Mouse (Mus musculus) kidney, adult 18-20 months (tissue): Measurements from ENCODE around the gene Phf11c.
"Not testable (repeated sequence)": the region's sequence is repeated elsewhere in the genome, so short reads cannot be mapped to it uniquely, and the experiment has no call there.

Experiments used
- DNase-seq: peaks from one replicate; pipeline ENCODE4 v3.0.0; 2021

Gene Phf11c

DNA sequence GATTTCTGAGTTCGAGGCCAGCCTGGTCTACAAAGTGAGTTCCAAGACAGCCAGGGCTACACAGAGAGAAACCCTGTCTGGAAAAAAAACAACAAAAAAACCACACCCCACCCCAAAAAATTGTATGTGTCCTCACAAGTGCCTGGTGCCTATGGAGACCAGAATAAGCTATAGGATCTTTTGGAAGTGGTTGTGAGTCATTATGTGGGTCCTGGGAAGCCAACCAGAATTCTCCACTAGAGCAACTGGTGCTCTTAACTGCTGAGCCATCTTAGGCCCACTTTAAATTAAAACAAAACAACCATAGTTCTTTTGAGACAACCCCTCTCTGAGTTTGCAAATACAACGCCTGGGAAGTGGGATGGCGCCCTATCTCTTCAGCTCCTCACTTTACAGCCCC, at the start of gene Phf11c:
Gene Phf11c, minus strand, starts transcription at position 101 of the 400 bp plus-strand sequence.
- DNase-seq, result no peak

DNA sequence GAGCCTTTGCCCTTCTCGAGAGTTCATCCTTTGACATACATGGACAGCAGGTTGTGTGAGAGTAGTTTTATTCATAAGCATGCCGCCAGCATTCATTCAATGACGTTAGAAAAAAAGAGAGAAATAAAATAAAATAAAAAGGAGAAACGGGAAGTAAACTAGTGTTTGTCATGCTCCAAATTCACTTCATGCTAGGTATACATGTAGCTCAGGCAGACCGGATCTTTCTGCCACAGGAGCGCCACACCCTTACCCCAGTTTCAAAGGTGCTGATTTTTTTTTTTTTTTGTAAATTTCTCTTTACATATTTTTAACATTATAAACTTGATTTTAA, 46.3 kb upstream of the Phf11c start:
- DNase-seq, result no peak

DNA sequence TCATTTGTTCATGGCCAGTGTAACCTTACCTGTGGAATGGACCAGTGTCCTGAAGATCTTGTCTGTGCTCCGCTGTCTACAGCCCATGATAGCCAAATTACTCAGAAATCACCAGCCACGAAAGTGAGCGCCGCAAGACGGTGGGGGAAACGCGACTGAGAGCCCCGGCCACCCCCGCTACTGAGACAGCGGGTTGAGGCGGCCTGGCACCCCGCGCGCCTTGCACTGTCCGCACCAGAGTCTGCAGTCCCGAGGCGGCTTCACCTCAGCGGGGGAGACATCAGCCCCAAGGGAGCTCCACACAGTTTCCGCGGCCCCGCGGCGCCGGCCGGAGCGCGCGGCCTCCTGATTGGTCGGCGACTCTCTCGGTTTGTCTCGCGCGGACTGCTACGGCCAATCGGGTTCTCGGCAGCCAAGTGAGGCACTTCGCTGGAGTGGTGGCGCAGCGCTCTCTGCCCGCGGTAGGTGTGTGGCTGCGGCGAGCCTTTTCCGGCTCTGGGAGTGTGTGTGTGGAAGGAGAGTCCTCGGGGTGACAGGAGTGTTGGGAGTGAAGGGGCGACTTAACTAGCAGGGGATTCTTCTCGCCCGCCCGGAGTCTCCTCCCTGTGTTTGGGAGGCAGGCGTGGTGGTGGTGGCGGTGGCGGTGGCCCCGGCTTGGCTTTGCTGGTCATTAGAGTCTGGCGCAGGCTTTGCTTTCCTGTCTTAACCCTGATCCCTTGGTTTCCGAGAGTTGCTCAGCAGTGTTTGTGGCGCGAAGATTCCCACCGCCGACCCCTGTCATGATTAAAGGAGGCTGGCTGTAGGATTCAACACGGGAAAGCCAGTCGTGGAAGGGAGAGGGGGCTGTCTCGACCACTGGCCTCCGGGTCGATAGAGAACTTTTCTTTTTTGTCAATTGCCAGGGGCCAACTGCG, 45.6 kb upstream of the Phf11c start, which contains the start of the genes Setdb2 and Cab39l:
Gene Setdb2, minus strand, starts transcription at position 327 of the 914 bp plus-strand sequence.
Gene Cab39l, plus strand, starts transcription at position 415 of the 914 bp plus-strand sequence.
- DNase-seq, result peak; percentile 96

DNA sequence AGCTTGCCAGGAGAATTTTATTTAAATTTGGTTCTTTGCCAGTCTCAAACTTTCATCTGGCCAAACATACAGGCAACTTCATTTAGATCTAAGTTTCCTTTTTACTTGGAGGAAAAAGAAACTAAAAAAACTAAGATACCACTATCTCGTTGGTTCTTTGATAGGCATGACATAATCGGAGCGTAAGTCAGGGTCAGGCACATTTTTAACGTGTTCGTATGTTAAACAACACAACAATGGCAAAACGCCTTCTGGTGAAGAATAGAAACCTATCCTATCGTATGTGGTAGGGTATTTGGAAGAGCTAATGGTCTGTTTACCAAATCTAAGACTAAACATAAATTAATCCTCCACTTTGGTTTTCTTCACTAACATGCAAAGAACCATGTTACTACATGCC, 44.9 kb upstream of the Phf11c start:
- DNase-seq, result no peak

DNA sequence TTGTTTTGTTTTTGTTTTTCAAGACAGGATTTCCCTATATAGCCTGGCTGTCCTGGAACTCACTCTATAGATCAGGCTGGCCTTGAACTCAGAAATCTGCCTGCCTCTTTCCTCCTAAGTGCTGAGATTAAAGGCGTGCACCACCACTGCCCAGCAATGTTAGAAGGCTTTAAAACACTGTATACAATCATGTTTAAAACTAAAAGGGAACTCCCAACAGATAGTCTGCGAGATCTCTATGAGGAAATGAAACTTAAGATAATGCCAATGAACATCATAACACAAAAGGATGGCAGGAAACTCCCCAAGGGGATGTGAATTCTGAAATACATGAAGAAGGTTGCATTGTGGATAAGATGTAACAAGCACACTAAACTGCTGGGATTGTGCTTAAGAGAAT, 43.3 kb upstream of the Phf11c start:
- DNase-seq, result no peak

DNA sequence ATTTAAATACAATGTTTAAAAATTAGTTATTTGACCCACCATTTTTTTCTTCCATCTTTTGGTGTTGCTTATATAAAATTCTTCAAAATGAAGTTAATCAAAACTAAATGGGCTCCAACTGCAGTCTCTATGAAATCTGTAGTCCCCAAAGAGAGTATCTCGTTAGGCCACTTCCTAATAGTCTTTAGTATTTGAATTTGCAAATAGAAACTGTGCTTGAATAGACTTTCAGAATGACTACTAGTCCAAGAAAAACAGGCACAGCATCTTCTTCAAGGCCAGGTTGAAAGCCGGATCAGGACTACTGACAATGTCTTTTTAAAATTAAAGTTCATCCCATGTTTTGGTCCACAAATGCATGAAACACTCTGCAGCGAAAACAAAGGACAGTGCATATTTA, 42.2 kb upstream of the Phf11c start:
- DNase-seq, result no peak

DNA sequence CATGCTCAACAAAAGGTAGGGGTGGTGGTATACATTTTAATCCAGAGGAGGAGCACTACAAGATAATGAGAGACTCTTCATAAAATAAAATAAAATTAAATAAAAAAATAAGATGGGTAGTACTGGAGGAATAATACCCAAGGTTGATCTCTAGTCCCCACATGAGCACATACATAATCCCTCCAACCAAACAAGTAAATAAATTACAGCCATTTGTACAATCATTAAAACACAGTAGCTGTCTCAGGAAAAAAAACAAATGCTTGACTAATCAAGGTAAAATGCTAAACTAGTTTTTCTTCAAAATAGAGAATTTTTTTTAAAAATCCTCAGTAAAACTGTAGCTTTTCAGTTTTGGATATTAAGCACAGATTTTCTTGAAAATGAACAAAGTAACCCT, 40.0 kb upstream of the Phf11c start:
- DNase-seq, result no peak

DNA sequence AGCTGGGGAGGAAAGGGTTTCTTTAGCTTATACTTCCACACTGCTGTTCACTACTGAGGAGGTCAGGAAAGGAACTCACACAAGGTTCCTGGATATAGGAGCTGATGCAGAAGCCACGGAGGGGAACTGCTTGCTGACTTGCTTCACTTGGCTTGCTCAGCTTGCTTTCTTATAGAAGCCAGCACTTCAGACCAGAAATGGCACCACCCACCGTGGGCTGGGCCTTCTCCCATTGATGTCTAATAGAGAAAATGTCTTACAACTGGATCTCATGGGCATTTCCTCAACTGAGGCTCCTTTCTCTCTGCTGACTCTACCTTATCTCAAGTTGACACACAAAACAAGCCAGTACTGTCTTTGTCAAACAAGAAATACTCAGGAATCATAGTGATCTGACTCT, 38.7 kb upstream of the Phf11c start:
- no peak for DNase-seq

DNA sequence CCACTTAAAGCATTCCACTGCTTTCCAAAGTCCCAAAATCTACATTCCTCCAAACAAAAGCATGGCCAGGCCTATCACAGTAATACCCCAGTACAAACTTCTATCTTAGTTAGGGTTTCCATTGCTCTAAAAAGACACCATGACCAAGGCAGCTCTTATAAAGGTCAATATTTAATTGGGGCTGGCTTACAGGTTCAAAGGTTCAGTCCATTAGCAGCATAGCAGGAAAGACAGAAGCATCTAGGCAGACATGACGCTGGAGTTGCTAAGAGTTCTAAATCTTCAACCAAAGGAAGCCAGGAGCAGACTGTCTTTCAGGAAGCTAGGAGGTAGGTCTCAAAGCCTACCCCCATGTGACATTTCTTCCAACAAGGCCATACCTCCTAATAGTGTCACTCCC, 35.4 kb upstream of the Phf11c start:
- no peak for DNase-seq

DNA sequence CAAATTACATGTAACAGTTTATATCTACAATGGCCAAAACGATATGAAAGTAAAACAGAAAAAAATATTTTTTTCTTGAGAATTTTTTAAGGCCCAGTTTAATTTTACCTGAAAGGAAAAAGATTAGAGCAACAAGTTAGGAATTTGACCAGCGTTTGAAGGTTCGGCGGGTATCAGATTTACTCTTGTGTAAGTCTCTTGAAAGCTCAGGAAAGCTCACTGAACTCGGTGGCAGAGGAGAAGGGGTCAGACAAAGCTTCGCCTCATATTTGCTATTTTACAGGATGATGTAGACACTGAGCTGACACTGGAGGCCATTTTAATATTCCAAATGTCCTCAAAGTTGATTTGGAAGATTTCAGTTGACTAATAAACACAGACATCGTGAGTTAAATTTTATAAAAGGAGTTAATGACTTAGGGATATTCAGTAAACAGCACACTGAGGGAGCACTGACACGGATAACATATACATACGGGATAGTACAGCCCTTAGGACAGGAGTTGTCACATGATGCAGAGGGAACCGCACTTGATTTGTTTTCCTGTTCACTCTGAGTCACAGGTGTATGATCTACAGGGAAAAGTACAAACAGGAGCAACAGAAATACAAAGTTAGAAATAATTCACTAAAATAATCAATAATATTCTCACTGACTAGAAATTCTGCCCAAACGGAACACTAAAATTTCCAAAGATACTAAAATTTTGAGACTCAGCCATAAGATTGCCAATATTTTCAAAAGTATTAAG, 27.9 kb upstream of the Phf11c start:
- no peak for DNase-seq

DNA sequence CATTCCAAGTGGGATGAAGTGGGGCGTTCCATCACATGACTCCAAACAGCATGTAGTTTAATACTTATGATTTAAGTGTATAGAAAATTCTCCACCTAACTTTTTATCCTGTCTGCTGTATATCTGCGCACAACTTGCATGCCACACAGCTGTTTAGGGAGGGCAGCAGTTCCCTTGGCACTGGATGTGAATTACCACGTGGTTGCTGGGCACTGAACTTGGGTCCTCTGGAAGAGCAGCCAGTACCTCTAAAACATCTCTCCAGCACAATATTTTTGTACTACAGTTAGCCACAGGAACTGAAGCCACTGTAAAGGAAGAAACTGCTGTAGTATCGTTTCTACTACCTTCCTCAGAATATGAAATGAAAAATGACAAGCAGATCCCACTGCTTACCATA, 23.0 kb upstream of the Phf11c start:
- DNase-seq, result no peak

DNA sequence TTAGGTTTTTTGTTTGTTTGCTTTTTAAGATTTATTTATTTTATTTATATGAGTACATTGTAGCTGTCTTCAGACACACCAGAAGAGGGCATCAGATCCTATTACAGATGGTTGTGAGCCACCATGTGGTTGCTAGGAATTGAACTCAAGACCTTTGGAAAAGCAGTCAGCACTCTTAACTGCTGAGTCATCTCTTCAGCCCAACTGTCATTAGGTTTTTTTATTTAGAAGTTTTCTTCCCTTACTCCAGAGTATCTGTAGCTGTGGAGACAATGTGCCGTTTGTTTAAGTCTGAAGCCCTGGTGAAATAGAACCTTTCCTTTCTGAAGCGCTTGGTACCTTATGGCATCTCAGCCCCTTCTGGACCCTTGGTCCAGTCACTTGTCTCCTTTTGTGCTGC, 19.8 kb upstream of the Phf11c start:
- not testable (repeated sequence) for DNase-seq

DNA sequence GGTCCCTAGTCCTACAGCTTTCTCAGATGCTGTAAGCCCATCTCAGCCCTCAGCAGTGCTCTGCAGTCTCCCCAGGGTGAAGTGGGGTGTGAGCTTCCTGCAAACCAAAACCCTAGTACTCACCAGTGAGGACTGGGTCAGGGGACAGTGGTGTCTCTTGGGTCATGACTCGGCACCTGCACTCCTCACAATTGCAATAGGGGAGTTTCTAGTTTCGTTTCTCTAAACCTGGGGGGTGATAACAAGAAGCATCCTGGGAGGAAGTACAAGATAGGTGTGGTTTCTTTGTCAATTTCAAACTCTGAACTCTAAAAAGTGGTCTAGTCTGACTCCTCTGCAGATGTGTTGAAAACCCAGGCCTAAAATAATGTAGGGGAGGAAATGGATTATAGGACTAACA, 1.8 kb upstream of the Phf11c start:
- DNase-seq, result no peak

DNA sequence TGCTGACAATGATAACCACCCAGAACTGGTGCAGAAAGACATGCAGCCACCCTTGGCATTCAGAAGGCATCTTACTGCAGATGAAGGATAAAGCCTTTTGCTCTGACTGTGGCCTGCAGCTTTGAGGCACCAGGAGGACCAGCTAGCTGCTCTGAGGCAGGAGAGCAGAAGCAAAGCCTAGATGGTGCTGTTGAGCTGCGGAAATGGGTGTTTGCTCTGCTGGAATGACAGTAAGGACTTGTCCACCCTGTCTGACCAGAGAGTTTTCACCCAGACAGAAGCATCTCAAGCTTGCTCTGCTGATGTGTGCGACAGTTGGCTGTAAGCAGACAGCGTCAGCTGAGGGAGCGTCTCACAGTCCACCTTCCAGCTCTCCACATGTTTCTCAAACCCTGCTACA, 5.0 kb downstream of the Phf11c start:
- peak; percentile 39 for DNase-seq

DNA sequence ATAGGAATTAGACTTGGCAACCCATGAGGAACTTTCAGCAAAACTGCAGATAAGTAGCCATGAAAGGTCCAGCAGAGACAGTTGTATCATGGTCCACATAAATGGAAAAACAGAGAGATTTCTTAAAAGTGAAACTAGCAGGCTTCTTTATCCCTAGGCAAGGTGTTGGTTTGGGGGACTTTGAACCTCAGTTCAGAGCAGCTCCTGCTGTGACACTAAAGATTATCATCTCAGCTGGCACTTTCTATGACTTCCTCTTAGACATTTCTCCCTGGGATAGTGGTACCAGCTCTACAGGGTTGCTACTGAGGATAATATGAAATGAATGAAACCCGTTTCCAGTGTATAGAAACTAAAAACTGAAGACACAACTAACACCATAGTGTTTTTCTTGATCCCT, 5.6 kb downstream of the Phf11c start:
- DNase-seq, result no peak

DNA sequence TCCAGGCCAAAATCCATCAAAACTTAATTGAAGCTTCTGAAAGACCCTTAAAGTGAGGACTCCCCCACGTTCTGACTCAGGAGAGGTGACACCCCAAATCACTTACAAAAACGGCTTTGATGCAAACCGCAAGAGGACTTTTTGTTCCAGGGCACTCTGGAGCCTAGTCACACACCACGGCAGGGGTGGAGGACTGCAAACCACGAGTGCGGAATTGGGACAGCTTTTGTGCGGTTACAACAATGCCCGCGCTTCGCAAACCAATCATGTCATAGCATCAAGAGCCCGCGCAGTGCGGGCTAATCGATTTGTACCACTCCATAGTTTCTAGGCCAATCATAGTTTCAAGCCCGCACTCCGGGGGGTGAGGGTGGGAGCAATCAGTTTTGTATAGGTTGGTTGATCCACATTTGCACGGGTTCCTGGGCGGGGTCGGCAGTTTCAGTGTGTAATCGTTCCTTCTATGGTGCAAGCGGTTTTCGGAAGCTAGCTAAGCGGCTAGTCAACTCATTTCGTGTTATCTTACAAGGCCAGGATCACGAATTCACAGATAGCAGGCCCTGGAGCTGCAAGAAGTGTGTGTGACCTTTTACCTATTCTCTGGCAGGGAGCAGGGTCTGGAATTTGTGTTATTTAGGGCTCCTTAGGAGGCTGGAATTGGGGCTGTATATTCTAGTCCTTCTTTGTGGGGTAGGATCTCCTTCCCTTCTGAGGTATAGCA, 24.7 kb downstream of the Phf11c start:
- DNase-seq, result no peak

DNA sequence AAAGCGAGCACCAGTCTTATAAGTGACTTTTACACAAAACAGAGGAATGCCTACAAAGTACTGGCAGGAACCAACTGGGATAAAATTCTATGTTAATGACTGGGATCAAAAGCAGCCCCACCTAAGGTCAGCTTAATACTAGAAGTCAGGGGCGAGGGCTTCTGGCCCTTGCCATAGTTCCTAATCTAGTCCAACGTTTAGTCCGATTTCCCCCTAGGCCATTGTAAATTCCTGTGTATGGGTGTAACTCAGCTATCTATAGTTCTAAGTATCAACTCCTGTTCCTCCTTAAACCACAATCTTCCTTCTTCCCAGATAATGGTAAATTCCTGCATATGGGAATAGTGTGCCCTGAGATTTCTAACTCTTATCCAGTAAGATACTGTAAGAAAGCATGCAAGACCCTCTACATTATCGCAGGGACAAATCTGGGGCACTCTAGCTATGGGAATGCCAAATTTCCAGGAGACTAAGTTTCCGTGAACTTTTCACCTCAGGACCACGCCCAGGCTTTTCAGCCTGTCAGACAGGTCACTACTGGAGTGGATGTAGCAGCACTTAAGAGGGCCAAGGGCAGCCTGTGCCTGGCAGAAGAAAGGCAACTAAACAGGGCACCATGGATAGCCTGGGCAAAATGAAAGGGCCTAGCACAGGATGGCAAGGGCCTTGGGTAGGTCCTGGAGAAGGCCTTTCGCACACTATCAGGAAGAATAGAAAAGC, 28.6 kb downstream of the Phf11c start:
- no peak for DNase-seq

DNA sequence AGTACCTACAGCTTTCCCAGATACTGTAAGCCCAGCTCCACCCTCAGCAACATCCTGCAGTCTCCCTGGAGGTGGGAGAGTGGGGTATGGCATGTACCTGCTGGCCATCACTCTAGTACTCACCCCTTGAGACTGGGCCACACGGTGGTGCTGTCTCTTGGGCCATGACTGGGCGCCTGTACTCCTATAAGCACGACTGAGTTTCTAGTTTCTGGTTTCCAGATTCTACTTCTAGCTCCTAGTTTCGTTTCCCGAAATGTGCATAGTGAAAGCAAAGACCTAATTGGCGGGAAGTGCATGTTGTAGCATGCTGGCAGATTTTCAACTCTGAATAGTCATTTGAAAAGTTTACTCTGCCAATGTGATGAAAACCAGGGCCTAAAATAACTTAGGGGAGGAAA, 29.9 kb downstream of the Phf11c start, which contains the start of gene Phf11d:
Gene Phf11d, minus strand, starts transcription at position 227 of the 401 bp plus-strand sequence.
- DNase-seq, result peak; percentile 49

DNA sequence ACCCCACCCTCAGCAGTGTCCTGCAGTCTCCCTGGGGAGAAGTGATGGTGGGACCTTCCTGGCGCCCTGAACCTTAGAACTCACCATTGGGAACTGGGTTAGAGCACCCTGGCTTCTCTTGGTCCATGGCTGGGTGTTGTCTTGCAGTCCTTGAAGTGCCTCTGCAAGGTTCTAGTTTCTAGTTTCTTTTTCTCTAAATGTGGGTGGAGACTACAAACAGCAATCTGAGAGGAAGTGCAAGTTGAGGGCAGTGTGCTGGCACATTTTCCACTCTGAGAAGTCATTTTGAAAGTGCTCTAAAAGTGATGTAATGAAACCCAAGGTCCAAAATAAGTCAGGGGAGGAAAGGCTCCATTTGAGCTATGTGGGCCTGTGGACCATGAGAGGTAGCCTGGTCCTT, 54.0 kb downstream of the Phf11c start, which contains the start of gene Phf11b:
Gene Phf11b, minus strand, starts transcription at position 163 of the 400 bp plus-strand sequence.
- not testable (repeated sequence) for DNase-seq

DNA sequence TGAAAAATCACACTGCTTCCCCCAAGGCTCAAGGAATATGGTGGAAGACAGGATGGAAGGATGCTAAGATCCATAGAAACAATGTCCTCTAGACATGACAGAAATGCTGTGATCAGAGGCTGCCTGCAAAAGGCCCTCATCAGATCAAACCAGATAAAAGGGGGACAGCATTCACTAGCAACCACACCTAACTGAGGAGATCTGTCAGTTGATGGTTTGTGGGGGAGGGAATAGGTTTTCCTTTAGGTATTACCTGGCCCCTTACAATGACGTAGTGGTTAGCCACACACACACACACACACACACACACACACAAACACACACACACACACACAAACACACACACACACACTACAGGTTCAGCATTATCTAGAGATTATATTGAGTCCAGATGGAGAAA, 55.6 kb downstream of the Phf11c start:
- DNase-seq, result no peak

DNA sequence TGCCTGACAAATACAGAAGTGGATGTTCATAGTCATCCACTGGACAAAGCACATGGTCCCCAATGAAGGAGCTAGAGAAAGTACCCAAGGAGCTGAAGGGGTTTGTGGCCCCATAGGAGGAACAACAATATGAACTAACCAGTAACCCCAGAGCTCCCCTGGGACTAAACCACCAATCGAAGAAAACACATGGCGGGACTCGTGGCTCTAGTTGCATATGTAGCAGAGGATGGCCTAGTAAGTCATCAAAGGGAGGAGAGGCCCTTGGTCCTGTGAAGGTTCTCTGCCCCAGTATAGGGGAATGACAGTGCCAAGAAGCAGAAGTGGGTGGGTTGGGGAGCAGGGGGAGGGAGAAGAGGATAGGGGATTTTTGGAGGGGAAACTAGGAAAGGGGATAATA, 59.1 kb downstream of the Phf11c start:
- DNase-seq, result not testable (repeated sequence)
